Mouse (Mus musculus) bone marrow, adult 2 months (tissue): ENCODE data around the gene Cpne5.

Experiments used
- CTCF ChIP-seq: fragments of 200-500 bp; IDR thresholded peaks from 2 replicates; pipeline ENCODE4 v1.5.1; 2011; ENCODE audit warnings: low read length, control low read depth; ENCODE audit not compliant: control insufficient read depth, insufficient read depth
- POLR2A ChIP-seq: fragments of 200-500 bp; IDR thresholded peaks from 2 replicates; pipeline ENCODE4 v1.6.1; 2011; ENCODE audit warnings: low read depth, mild to moderate bottlenecking, control low read depth, low read length, borderline replicate concordance; ENCODE audit not compliant: control insufficient read depth

DNA sequence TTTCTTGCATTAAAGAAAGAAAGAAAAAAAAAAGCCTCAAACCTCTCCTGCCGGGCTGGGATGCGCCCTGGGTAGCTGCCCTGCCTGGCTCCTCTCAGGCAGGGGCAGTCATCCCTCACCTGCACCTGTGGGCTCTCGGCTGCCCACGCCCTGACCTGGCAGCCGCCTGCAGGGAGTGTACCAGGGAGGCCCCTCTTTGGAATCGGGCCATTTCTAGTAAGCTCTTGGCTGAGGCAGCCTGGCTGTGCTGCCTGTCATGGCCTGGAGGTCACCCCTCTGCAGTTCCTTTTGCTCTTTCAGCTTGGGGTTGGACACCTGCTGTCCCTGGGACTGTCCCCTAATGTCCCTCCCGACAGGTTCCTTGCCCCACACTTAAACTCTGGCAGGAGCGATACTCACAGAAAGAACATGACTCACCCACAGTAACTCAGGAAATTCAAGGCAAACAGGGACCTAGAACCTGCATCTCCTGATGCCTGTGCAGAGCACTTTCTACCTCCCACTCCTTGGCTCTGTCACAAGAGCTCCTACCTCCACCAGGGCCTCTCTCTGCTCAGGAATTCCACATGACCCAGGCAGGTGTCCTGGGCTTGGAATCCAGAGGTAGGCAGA lies 71.9 kb downstream of the Cpne5 start:
- no peak for TF ChIP-seq POLR2A
- TF ChIP-seq CTCF = no peak
